Mouse (Mus musculus): ENCODE measurements around the gene Galntl6.

Galntl6 gene

DNA sequence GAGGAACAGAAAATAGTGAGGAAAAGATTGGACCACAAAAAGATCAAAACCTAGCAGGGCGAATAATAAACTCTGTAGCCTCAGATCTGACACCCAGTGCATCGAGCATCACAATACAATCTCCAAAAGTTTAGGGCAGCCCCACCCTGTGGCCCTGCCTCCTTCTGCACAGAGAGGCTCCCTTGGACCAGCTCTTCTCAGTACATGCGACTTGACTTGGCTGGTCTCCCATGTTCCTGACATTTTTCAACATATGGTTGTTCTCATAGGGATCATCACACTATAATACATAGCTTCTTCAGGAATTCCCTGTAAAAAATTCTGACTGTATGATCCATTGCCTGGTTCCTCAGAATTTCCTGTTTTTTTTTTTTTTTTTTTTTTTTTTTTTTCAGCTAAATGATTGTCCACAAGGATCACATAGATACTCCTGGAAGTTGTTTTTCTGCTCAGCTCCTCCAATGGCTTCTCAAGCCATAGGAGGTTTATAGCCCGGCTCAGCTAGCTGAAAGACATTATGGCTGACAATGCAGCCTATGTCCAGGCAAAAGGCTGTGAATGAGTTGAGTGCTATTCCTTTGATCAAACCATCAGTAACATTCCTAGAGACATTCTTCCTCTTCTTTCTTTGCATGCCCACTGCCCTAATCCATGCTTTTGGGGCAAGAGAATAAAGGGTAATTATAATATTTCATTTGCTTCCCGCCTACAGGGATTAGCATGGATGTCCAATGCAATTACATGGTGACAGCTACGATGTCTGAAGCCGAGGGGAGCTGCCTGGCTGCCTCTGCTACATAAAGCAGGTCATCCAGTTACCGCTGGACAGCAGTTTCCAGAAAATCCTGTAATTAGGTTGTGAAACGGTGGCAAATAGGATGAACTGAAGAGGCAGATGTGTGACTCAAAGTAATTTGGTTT, 993.5 kb downstream of the Galntl6 start:
- 0 out of 2 replicates have a peak, but pooled peaks have one; percentile 15 for ATAC-seq (ENCODE audit: insufficient number of reproducible peaks, low FRiP score, low TSS enrichment)

DNA sequence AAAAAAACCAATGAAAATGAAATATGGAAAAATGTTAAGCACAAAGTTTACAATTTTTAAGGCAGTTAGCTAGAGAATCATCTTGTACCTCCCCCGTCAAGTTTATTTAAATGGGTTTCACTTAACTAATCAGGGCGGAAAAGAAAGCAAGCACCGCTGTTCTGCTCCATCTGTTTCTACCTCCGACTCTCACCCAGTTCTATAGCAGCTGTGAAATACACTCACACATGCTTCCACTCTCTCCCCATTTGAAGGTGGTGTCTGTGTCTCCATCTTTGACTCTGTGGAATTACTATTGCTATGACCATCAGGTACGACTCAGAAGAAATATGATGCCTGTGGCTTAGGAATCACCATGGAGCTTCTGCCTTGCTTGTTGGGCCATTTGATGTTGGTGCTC, 1019.1 kb downstream of the Galntl6 start:
- ATAC-seq (ENCODE audit: insufficient number of reproducible peaks, low FRiP score, low TSS enrichment), result no peak

DNA sequence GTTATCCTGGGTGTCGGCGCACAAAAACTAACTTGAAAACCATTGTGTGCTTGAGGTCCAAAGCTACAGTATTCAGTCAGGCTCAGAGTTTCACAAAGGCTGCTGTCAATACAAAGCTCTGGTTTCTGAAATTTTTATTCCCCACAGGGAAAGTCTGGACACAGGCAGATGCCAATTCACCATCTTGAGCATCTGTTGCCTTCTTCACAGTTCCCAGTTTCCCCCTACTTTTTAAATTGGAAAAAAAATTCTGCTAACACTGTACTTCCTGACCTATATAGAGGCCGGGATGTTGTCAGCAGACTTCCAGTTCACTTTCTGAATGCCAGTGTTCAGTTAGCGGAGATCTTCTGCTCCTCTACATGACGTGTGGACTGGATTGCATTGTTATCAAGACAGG, 1020.3 kb downstream of the Galntl6 start:
- peak; percentile 47 for ATAC-seq (ENCODE audit: insufficient number of reproducible peaks, low FRiP score, low TSS enrichment)

DNA sequence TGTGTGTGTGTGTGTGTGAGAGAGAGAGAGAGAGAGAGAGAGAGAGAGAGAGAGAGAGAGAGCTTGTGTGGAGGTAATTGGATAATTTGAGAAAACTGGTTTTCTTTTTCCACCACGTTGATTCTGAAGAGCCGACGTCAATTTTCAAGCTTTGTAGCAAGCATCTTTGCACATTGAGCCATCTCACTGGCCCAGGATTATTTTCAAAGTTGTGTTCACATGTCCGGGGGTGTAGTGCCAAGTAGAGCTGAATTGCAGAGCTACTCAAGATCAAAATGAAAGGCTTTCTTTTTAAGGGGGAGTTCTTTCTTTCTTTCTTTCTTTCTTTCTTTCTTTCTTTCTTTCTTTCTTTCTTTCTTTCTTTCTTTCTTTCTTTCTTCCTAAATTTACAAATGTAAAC, 1022.3 kb downstream of the Galntl6 start:
- ATAC-seq (ENCODE audit: insufficient number of reproducible peaks, low FRiP score, low TSS enrichment), result no peak

DNA sequence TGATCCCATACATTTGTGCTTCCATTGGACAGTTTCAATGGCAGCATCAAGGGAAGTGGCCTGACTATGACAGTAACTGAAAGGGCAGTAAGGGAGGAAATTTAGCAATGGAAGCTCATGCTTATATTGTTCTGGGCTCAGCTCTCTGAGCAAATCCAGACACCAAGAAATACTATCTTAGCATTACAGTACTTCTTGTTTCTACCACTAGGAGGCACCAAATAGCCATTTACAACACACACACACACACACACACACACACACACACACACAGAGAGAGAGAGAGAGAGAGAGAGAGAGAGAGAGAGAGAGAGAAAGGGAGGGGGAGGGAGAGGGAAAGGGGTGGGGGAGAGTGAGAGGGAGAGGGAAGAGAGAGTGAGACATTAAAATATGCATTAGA, 1023.6 kb downstream of the Galntl6 start:
- ATAC-seq (ENCODE audit: insufficient number of reproducible peaks, low FRiP score, low TSS enrichment), result no peak

DNA sequence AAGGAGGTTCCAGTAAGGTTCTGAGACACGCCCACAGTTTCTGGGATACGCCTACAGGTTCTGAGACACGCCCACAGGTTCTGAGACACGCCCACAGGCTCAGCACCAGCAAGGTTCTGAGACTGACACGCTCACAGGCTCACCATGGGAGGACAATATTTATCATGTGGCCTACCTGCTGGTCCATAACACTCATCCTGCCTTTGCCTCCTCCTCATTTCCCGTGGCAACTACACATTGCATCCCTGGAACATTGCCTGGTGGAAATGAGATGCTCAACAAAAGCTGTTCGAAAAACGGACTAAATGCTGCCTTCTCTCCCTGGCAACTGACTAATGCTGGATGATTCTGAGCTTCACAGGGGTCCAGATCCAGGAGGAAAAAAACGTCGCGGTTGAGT, 1033.0 kb downstream of the Galntl6 start:
- peak; percentile 84 for ATAC-seq (ENCODE audit: insufficient number of reproducible peaks, low FRiP score, low TSS enrichment)

DNA sequence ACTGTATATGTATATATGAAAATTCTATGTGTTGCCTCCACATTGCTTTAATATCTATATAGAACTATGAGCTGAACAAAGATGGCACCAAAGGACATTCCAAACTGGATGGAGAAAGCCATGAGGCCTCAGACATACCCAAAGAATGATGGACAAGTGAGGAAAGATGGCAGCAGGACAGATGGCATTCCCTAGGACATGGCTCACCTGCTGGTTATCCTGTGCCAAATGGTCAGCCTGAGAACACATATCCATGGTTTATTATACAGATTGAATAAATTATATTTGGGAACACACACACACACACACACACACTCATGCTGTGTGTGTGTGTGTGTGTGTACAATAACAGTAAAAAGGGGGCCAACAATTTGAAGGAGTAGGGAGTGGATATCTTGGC, 1063.4 kb downstream of the Galntl6 start:
- peak; percentile 53; the same call in 1 of the 2 replicates for ATAC-seq (ENCODE audit: insufficient number of reproducible peaks, low FRiP score, low TSS enrichment)

DNA sequence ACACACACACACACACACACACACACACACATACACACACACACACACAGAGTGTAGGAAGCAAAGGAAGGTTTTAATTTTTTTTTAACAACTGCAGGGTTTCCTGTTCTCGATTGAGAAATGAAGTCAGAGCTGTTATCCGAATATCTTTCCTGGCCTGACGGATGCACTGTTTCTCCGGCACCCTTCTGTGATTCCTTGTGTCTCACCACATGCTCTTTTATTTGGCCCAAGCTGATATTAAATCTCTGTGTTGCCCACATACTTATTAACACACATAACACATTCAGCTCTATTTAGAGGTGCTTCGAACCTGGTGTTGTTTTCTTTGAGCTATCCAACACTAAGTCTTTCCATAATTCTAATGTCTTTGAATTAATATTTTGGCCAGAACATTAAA, 1069.0 kb downstream of the Galntl6 start:
- peak; percentile 79 for ATAC-seq (ENCODE audit: insufficient number of reproducible peaks, low FRiP score, low TSS enrichment)

DNA sequence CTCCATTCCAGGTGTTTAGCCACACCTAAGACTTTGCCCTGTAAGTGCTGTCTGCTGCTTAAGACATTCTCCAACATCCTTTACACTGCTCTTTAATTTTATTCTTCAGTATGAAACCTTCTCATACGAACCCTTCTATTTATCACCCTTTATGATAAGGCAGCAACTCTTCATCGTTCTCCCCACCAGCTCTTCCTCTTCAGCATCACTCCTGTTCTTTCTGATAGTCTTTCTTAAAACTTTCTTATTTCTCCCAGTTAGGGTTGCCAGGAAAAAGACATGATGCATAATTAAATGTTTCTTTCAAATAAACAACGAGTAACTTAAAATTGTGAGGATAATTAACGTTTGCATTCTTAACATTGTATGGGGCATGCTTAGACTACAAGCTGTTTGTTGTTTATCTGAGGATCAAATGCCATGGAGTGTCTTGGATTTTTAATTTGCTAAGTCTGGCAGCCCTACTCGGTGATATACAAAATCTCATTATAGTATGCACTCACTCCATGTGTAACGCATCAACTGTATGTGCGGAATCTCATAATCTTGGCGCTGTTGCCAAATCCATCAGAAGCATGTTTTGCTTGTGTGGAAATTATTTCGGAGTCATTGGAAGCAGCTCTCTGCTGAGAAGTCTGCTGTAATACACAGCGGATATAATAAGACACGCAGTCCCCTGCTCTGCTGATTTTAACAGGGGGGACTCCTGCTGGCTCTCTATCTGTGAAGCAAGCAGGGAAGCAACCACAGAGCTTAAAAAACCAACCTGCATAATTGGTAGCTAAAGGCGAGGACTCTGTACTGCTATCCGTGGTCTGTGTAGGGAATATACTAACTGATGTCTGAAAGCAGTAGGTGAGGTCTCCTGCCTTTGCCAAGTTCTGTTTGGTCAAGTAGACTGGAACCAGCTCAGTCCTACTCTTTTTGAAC, 1069.7 kb downstream of the Galntl6 start:
- peak; percentile 83 for ATAC-seq (ENCODE audit: insufficient number of reproducible peaks, low FRiP score, low TSS enrichment)

DNA sequence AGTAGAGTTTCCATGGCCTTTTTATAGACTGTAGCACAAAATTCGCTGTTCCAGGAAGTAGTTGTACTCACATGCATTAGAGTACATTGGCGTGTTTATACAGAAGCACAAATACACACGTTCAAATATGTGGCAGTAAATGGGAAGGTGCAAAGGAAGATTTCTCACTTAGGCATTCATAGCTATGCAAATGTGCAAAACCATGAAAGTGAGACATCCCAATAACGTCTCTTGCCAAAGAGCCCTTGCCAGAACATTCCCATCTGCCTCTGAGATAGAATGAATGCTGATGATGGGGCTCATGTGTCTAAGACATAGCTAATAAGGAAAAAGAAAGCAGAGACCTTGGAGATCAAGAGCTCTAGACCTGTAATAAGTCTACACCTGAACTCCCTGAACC, 1071.0 kb downstream of the Galntl6 start:
- no peak for ATAC-seq (ENCODE audit: insufficient number of reproducible peaks, low FRiP score, low TSS enrichment)

DNA sequence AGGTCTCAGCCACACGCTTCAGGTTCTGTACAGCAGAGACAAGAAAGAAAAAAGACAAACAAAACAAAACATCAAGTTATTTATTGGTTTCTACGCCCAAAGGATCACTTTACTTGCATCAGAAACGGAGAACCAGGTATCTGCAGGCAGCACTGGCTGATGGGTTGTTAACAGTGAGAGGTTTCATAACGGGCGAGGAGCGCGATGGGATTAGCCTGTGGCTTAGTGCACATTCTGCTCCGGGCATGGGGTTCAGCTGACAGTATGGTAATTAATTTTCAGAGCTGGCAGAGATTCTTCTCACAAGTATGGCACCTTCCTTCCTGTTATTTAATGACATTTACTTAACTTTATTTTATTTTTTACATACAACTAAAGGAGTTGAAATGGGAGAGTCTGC, 1075.1 kb downstream of the Galntl6 start:
- peak; percentile 84 for ATAC-seq (ENCODE audit: insufficient number of reproducible peaks, low FRiP score, low TSS enrichment)

DNA sequence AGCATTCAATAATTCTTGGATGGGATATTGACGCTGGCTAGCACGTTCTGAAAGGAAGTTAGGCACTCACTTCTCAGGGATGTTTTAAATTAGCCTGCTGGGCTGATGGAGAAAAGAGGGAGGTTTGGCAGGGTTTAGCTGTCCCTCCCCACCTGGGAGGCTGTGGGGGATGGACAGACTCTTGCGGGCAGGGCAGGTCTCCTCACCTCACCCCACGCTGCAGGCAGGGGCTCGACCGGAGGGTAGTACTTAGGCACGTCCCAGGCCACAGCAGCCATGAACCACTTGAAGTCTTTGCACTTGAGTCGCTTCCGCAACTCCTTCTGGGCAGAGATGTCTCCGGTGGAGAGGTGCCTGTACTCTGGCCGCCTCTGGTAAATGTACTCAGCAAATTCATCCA, 1075.5 kb downstream of the Galntl6 start:
- peak; percentile 59 for ATAC-seq (ENCODE audit: insufficient number of reproducible peaks, low FRiP score, low TSS enrichment)

DNA sequence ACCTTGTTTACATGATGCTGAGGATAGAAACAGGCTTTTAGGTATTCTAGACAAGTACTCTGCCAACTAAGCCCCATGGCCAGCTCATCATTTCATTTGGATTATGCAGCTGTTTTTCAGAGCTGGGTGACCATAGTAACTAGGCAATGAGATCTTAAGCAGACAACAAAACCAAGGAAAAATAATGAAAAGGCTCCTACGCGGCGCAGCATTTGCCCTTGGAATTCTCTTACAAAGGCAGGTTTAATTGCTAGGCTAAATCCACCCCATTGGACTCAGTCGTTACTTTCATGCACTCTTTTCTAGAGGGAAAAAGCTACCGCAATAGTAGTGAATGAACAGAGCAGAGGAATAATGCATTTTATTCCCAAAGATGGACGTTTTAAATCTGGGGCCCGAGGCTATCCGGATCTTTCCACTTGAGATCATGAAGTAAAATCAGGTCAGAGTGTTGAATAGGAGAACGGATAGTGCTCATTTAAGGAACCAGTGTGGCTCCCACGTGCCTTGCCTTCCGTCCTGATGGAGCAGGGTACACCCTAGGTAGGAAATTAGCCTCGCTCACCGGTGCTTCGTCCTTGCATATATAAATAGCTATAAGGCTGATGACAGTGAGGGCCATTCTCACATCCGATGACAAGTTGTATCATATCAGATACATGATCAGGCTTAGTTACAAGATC, 1076.1 kb downstream of the Galntl6 start:
- peak; percentile 36 for ATAC-seq (ENCODE audit: insufficient number of reproducible peaks, low FRiP score, low TSS enrichment)

DNA sequence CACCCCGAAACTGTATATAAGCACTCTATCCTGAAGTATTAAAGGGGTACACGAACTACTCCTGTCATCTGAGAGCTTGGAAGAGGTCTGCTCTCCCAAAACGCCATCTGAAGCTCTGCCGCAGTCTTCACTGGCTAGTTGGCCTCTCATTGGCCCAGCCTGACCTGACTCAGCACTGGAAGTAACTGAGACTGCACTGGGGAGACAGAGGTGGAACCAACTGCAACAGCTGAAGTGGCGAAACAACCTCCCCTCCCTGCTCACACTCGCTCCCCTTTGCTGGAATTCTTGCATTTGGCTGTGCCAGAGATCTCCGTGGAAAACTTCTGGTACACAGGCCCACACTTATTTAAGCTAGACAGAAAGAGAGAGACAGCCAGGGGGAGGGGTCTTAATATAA, 1089.3 kb downstream of the Galntl6 start:
- ATAC-seq (ENCODE audit: insufficient number of reproducible peaks, low FRiP score, low TSS enrichment), result no peak

DNA sequence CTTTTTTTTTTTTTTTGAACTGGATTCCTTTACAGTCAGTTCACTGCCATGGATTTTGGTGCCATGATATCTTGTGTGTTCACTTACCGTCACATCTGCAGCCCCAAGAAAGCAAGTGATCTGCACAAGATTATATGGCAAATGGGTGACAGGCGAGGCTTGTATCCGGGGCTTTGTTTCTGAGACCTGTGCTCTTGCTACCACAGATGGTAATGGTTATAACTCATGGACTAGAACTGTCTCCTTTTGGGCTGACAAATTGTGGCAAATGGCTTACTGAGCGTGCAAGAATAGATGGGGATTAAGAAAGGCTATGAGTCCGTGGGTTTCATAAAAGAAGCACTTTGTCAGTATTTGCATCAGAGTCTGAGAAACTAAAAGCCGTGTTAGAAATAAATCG, 1096.4 kb downstream of the Galntl6 start:
- no peak for ATAC-seq (ENCODE audit: insufficient number of reproducible peaks, low FRiP score, low TSS enrichment)

DNA sequence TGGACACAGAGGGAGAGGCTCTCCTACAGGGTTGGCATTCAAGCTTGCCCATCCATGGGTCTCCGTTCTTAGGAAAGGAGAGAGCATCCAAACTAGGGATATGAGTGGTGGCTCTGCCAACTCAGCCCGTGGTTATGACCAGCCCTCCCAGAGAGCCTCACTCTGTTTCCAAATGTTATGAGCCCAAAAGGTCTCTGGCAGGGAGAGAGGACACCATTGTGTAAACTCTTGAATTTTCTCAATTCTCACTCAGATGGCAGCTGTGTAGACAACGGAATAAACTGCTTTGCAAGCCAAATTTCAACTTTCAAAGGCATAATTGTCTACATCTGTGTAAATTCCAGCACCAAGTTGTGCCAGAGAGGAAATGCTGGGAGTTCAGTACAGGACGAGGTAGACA, 1105.4 kb downstream of the Galntl6 start:
- ATAC-seq (ENCODE audit: insufficient number of reproducible peaks, low FRiP score, low TSS enrichment), result no peak

DNA sequence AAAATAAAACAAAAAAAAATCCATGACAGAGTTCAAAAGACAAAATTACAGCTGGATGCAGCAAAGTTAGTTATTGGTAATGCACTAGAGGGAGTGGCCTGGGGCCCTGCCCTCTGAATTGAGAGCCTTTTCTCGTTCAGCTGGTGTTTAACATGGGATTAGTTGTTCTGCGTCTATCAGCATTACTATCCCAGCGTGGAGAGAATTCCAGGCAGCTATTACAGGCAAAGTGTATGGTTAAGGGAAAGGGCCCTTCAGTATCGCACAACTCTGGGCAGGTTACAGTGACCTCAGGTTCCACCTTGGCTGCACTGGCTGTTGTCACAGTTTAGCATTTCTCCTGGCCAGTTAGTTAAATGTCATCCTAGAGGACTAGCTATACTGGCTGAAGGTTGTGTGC, 1107.3 kb downstream of the Galntl6 start:
- no peak for ATAC-seq (ENCODE audit: insufficient number of reproducible peaks, low FRiP score, low TSS enrichment)

DNA sequence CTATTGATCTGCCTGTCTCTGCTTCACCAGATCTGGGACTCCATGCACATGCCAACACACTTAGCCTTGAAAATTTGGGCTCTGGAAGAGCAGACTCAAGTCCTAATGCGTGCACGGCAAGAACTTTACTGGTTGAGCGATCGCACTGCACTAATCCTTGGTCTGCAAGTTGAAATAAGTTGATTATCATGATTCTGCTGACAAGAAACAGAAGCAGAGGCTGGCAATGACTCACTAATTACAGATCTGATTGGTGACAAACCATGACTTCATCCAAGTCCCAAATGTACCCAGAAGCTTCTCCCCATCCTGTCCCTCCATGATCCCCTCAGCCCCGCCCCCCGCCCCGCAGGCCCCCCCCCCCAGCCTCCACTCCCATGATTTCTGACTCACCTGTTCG, 1108.6 kb downstream of the Galntl6 start:
- no peak for ATAC-seq (ENCODE audit: insufficient number of reproducible peaks, low FRiP score, low TSS enrichment)

DNA sequence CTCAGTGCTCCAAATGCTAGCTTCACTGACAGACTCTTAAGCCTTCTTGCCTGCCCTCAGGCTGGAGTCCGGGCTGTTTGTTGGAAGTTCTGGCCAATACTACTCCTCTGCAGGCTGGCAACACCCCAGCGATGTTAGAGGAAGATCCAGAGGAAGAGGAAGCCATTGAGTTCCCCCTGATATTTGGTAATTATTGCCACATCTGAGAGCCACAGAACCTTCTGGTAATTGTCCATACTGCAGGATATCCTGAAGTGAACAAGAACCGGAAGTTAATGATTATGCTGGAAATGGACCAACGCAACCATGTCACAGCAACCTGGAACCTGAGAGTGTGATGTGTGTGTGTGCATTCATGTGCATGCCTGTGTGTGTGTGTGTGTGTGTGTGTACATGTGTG, 1111.2 kb downstream of the Galntl6 start:
- no peak for ATAC-seq (ENCODE audit: insufficient number of reproducible peaks, low FRiP score, low TSS enrichment)

DNA sequence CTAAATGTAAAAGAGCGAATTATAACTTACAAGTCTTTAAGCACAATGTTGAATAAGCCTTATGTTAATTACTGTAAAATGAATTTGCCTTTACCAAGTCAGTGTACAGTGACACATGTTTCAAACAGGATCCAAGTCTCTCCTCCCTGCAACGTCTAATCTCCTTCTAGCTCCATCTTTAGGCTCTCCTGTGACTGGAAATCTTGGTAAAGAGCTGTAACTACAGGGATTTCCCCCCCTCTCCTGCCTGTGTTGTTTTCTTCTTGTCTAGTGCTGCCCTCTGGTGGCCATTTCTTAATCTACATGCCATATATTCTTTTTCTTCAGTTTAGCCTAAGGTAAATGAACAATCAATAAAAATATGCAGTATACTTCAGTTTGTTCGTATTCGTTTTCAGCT, 1112.1 kb downstream of the Galntl6 start:
- ATAC-seq (ENCODE audit: insufficient number of reproducible peaks, low FRiP score, low TSS enrichment), result peak; percentile 71

DNA sequence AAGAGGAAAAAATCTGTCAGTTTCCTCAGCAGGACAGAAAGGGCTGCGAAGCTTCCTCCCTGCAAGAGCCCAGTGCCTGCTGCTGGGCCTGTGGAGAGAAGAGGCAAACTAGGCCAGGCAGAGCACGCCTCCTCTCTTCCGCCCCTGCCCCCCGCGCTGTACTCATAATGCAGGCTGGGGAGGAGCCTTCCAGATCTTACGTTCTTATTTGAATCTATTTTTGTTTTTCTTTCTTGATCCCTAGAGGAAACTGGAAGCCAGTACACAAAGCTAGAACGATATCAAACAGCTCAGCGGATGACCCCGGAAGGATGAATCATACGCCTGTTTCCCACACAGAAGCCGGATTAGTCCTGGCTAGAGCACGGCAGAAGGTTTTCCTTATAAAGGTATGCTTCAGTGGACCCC, 1112.6 kb downstream of the Galntl6 start:
- ATAC-seq (ENCODE audit: insufficient number of reproducible peaks, low FRiP score, low TSS enrichment), result peak; percentile 95

All from cerebellum, adult (tissue).